Mouse (Mus musculus): Measurements from ENCODE around the gene Plod1. TPM values are rescaled to one million over a fixed set of nuclear protein-coding genes. Genes with fewer than 3 reads are reported as not detected.

Gene Plod1
- total RNA-seq, 2 experiments from 2014 or later = 12.1 to 12.6 TPM

Other genes starting within 250 kb of the Plod1 start
- gene Zfp534, start 234.2 kb downstream of the Plod1 start, total RNA-seq (2021) = not detected
- gene Zfp984, start 127.0 kb downstream of the Plod1 start, total RNA-seq (2021) = 1 to 10 TPM; 1.2 to 1.4 TPM
- gene Zfp933, start 88.4 kb downstream of the Plod1 start, total RNA-seq (2021) = 10 to 100 TPM; 20.3 to 21.4 TPM
- gene Miip, start 68.0 kb downstream of the Plod1 start, total RNA-seq (2021) = 10 to 100 TPM; 15.1 to 15.5 TPM
- 10 to 100 TPM; 13.0 to 13.1 TPM for gene Fv1, start 67.8 kb downstream of the Plod1 start, total RNA-seq (2021)
- gene Mfn2, start 32.1 kb downstream of the Plod1 start, total RNA-seq (2021) = 100 to 1,000 TPM; 198 to 204 TPM
- gene 2510039O18Rik, start 4.1 kb upstream of the Plod1 start, total RNA-seq (2021) = 10 to 100 TPM; 29.6 to 32.6 TPM
- gene Nppb, start 49.0 kb upstream of the Plod1 start, total RNA-seq (2021) = not detected
- under 1 TPM in 1 of 2 experiments, not detected in 1; 0.40 TPM for gene Nppa, start 64.0 kb upstream of the Plod1 start, total RNA-seq (2021)
- gene Clcn6, start 102.1 kb upstream of the Plod1 start, total RNA-seq (2021) = 10 to 100 TPM; 93.9 to 94.5 TPM
- 10 to 100 TPM; 29.3 to 34.3 TPM for gene Mthfr, start 102.3 kb upstream of the Plod1 start, total RNA-seq (2021)
- 10 to 100 TPM in 1 of 2 experiments, 1 to 10 TPM in 1; 6.6 to 10.1 TPM for gene Agtrap, start 151.3 kb upstream of the Plod1 start, total RNA-seq (2021)
- gene Mad2l2, start 193.6 kb upstream of the Plod1 start, total RNA-seq (2021) = 10 to 100 TPM; 10.7 to 17.5 TPM
- gene Draxin, start 193.9 kb upstream of the Plod1 start, total RNA-seq (2021) = under 1 TPM; 0.19 to 0.21 TPM
- 10 to 100 TPM; 32.1 to 35.3 TPM for gene Fbxo6, start 215.4 kb upstream of the Plod1 start, total RNA-seq (2021)
- 100 to 1,000 TPM; 137 to 157 TPM for gene Fbxo44, start 223.7 kb upstream of the Plod1 start, total RNA-seq (2021)
- gene Fbxo2, start 223.9 kb upstream of the Plod1 start, total RNA-seq (2021) = 100 to 1,000 TPM; 118 to 126 TPM

Measured in left cerebral cortex, adult 18-20 months (tissue).